Mouse (Mus musculus) liver, adult (tissue): ENCODE measurements at regions not wholly inside any gene's neighbourhood (a gene's known extent, or its start where the extent isn't known, plus 50 kb on each side); places are given as distances from the start of the nearest gene placed in this dataset.

Experiments used
- GATA4 ChIP-seq: IDR thresholded peaks from 2 replicates; pipeline ENCODE4 v1.6.1; 2014; ENCODE audit warnings: mild to moderate bottlenecking, low read length; ENCODE audit not compliant: insufficient replicate concordance

GRCm38 (mm10) chr6:95997741-95998140 lies 115.2 kb upstream of the Fam19a1 start:
- TF ChIP-seq GATA4 = no peak

GRCm38 (mm10) chr6:95999441-95999840 lies 113.5 kb upstream of the Fam19a1 start:
- no peak for TF ChIP-seq GATA4

GRCm38 (mm10) chr6:96000011-96000476 lies 112.9 kb upstream of the Fam19a1 start:
- no peak for TF ChIP-seq GATA4

- TF ChIP-seq GATA4 = no peak
These were observed 101.7 kb upstream of the Fam19a1 start for GRCm38 (mm10) chr6:96011299-96011698.

- TF ChIP-seq GATA4 = no peak
These were observed 84.8 kb upstream of the Fam19a1 start for GRCm38 (mm10) chr6:96028022-96028704.

GRCm38 (mm10) chr6:96043711-96044110 lies 69.2 kb upstream of the Fam19a1 start:
- no peak for TF ChIP-seq GATA4

DNA sequence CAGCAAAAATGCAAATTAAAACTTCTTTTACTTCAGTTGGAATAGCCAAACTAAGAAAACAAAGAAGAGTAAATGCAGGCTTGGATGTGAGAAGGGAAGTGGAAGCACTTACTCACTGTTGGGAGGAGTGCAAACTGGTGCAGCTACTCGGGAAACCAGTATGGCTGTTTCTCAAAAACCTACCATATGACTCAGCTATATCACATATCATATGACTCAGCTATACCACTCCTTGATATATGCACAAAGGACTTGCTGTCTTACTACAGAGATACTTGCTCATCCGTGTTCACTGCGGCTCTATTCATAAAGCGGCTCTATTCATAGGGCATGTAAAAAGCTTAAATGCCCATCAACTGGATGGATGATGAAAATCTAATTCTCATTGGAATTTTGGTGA lies 59.5 kb upstream of the Fam19a1 start:
- no peak for TF ChIP-seq GATA4

DNA sequence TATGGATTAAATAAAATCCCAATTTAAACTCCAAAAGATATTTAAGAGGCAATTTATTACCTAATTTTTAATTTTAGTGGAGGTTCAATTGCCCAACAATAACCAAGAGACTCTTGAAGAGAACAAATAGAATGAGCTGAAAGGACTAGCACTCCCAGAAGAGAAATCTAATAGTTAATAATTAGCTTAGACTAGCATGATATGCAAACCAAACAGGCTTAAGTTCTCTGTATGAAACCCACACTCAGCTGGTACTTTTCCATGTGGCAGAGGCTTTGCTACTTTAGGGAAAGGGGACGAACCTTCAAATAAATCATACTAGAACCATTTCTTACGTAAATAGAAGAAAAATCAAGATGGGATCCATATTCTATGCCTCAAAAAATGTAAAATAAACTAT lies 55.9 kb upstream of the Fam19a1 start:
- no peak for TF ChIP-seq GATA4

DNA sequence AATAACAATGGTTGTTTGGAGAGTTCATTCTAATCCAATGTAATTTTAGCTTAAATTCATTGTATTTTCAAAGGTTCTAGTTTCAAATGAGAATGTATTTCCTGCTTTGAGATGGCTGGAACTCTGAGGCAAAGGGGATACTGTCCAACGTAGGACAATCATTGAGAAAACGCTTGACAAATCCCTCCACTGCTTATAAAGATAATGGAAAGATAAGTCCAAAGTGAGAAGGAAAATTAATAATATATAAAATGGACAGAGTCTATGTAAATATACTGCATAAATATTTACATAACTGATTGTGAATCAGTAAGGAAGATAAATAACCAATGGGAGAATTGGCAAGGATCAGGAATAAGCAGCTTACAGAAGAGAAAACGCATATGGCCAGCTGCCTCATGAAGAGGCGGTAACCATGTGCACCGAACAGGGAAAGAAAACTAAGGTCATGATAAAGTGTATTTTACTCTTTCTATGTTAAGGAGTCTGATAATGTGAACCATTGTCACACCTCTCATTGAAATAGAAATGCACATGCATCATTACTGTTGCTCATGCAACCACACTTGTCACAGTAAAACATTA lies 55.3 kb upstream of the Fam19a1 start:
- TF ChIP-seq GATA4 = no peak

- no peak for TF ChIP-seq GATA4
These were observed 51.0 kb upstream of the Fam19a1 start for GRCm38 (mm10) chr6:96061979-96062378.
